Mouse (Mus musculus): Measurements from ENCODE around the gene Dnajb6. TPM values are rescaled to one million over a fixed set of nuclear protein-coding genes. Genes with fewer than 3 reads are reported as not detected.

The Dnajb6 gene
- 329 and 348 TPM in 2 replicates for polyA plus RNA-seq (2015; fragmentation: Nextera tagmentation; extraction: Ambion mirVana)

GRCm38 (mm10) chr5:29735557-29736061, at the start of gene Dnajb6, which contains the start of gene Gm5129:
Gene Dnajb6 (plus strand): TSS chr5:29735688.
Gene Gm5129 (minus strand): TSS chr5:29735936.
- under 1% methylated on average over 46 of the region's 46 CpGs for WGBS
- peak; percentile 99 for ATAC-seq
- Histone ChIP-seq H3K9me3 (ENCODE audit: control insufficient read depth, low read length) (no peaks in the 10 kb centered on the region), H3K27ac (ENCODE audit: low read length) (peak within 1 kb of the TSS; percentile 98), H3K36me3 (ENCODE audit: control insufficient read depth, insufficient read depth) (no peaks in the 10 kb centered on the region), H3K4me2 (ENCODE audit: low read length) (peak within 1 kb of the TSS; percentile 92), H3K4me3 (replicated peaks; ENCODE audit: low read length) (peak within 1 kb of the TSS; percentile 100), H3K4me1 (replicated peaks; ENCODE audit: control insufficient read depth, insufficient read depth, low read length) (peaks cover 21% of the 10 kb centered on the region), H3K27me3 (replicated peaks; ENCODE audit: control insufficient read depth, insufficient read depth, low read length) (no peaks in the 10 kb centered on the region), H3K9ac (replicated peaks; ENCODE audit: low read depth, low read length) (peak within 1 kb of the TSS; percentile 93)

GRCm38 (mm10) chr5:29687671-29688070, 47.8 kb upstream of the Dnajb6 start:
- WGBS, result 43% methylated on average over 3 of the region's 3 CpGs
- H3K27ac ChIP-seq (ENCODE audit: low read length), result no peak overlapping the region
- no peaks in the 10 kb centered on the region for H3K36me3 ChIP-seq (ENCODE audit: control insufficient read depth, insufficient read depth)
- 0 out of 2 replicates have a peak, but pooled peaks have one; percentile 40 for ATAC-seq
- H3K27me3 ChIP-seq (replicated peaks; ENCODE audit: control insufficient read depth, insufficient read depth, low read length), result no peaks in the 10 kb centered on the region
- no peak overlapping the region for H3K4me3 ChIP-seq (replicated peaks; ENCODE audit: low read length)
- H3K9ac ChIP-seq (replicated peaks; ENCODE audit: low read depth, low read length), result no peak overlapping the region
- H3K4me1 ChIP-seq (replicated peaks; ENCODE audit: control insufficient read depth, insufficient read depth, low read length), result no peaks in the 10 kb centered on the region
- H3K4me2 ChIP-seq (ENCODE audit: low read length), result no peak overlapping the region
- H3K9me3 ChIP-seq (ENCODE audit: control insufficient read depth, low read length), result no peaks in the 10 kb centered on the region

GRCm38 (mm10) chr5:29688352-29688751, 47.1 kb upstream of the Dnajb6 start:
- 61% methylated on average over 7 of the region's 7 CpGs for WGBS
- ATAC-seq, result no peak
- Histone ChIP-seq H3K36me3 (ENCODE audit: control insufficient read depth, insufficient read depth) (no peaks in the 10 kb centered on the region), H3K4me1 (replicated peaks; ENCODE audit: control insufficient read depth, insufficient read depth, low read length) (no peaks in the 10 kb centered on the region), H3K9ac (replicated peaks; ENCODE audit: low read depth, low read length) (no peak overlapping the region), H3K27ac (ENCODE audit: low read length) (no peak overlapping the region), H3K4me2 (ENCODE audit: low read length) (no peak overlapping the region), H3K4me3 (replicated peaks; ENCODE audit: low read length) (no peak overlapping the region), H3K27me3 (replicated peaks; ENCODE audit: control insufficient read depth, insufficient read depth, low read length) (no peaks in the 10 kb centered on the region), H3K9me3 (ENCODE audit: control insufficient read depth, low read length) (no peaks in the 10 kb centered on the region)

GRCm38 (mm10) chr5:29698493-29698892, 37.0 kb upstream of the Dnajb6 start:
- H3K4me1 ChIP-seq (replicated peaks; ENCODE audit: control insufficient read depth, insufficient read depth, low read length), result no peaks in the 10 kb centered on the region
- H3K9me3 ChIP-seq (ENCODE audit: control insufficient read depth, low read length), result no peaks in the 10 kb centered on the region; the same call in 1 of the 2 replicates
- no peaks in the 10 kb centered on the region for H3K36me3 ChIP-seq (ENCODE audit: control insufficient read depth, insufficient read depth)
- H3K4me3 ChIP-seq (replicated peaks; ENCODE audit: low read length), result no peak overlapping the region
- H3K27me3 ChIP-seq (replicated peaks; ENCODE audit: control insufficient read depth, insufficient read depth, low read length), result no peaks in the 10 kb centered on the region
- ATAC-seq, result no peak
- 88% methylated on average over 4 of the region's 4 CpGs for WGBS
- H3K4me2 ChIP-seq (ENCODE audit: low read length), result no peak overlapping the region
- H3K27ac ChIP-seq (ENCODE audit: low read length), result no peak overlapping the region
- H3K9ac ChIP-seq (replicated peaks; ENCODE audit: low read depth, low read length), result no peak overlapping the region

GRCm38 (mm10) chr5:29699520-29700202, 35.8 kb upstream of the Dnajb6 start:
- Histone ChIP-seq H3K4me2 (ENCODE audit: low read length) (no peak overlapping the region), H3K27me3 (replicated peaks; ENCODE audit: control insufficient read depth, insufficient read depth, low read length) (no peaks in the 10 kb centered on the region), H3K9ac (replicated peaks; ENCODE audit: low read depth, low read length) (no peak overlapping the region), H3K4me1 (replicated peaks; ENCODE audit: control insufficient read depth, insufficient read depth, low read length) (no peaks in the 10 kb centered on the region), H3K36me3 (ENCODE audit: control insufficient read depth, insufficient read depth) (no peaks in the 10 kb centered on the region), H3K9me3 (ENCODE audit: control insufficient read depth, low read length) (no peaks in the 10 kb centered on the region; the same call in 1 of the 2 replicates), H3K4me3 (replicated peaks; ENCODE audit: low read length) (no peak overlapping the region), H3K27ac (ENCODE audit: low read length) (no peak overlapping the region)
- no peak for ATAC-seq
- 91% methylated on average over 2 of the region's 2 CpGs for WGBS

- no peak for ATAC-seq
- H3K4me3 ChIP-seq (replicated peaks; ENCODE audit: low read length), result no peak overlapping the region
- no peaks in the 10 kb centered on the region for H3K4me1 ChIP-seq (replicated peaks; ENCODE audit: control insufficient read depth, insufficient read depth, low read length)
- 86% methylated on average over 4 of the region's 4 CpGs for WGBS
- H3K36me3 ChIP-seq (ENCODE audit: control insufficient read depth, insufficient read depth), result no peaks in the 10 kb centered on the region
- H3K9me3 ChIP-seq (ENCODE audit: control insufficient read depth, low read length), result no peaks in the 10 kb centered on the region
- no peaks in the 10 kb centered on the region for H3K27me3 ChIP-seq (replicated peaks; ENCODE audit: control insufficient read depth, insufficient read depth, low read length)
- no peak overlapping the region for H3K27ac ChIP-seq (ENCODE audit: low read length)
- H3K9ac ChIP-seq (replicated peaks; ENCODE audit: low read depth, low read length), result no peak overlapping the region
- H3K4me2 ChIP-seq (ENCODE audit: low read length), result no peak overlapping the region
Measured at GRCm38 (mm10) chr5:29707241-29707640, 28.2 kb upstream of the Dnajb6 start.

- WGBS, result 29% methylated on average over 5 of the region's 5 CpGs
- Histone ChIP-seq H3K9me3 (ENCODE audit: control insufficient read depth, low read length) (no peaks in the 10 kb centered on the region), H3K4me2 (ENCODE audit: low read length) (no peak overlapping the region), H3K4me1 (replicated peaks; ENCODE audit: control insufficient read depth, insufficient read depth, low read length) (no peaks in the 10 kb centered on the region), H3K9ac (replicated peaks; ENCODE audit: low read depth, low read length) (no peak overlapping the region), H3K27ac (ENCODE audit: low read length) (no peak overlapping the region), H3K36me3 (ENCODE audit: control insufficient read depth, insufficient read depth) (no peaks in the 10 kb centered on the region), H3K4me3 (replicated peaks; ENCODE audit: low read length) (no peak overlapping the region), H3K27me3 (replicated peaks; ENCODE audit: control insufficient read depth, insufficient read depth, low read length) (no peaks in the 10 kb centered on the region)
- no peak for ATAC-seq
Measured at GRCm38 (mm10) chr5:29708258-29708657, 27.2 kb upstream of the Dnajb6 start.

GRCm38 (mm10) chr5:29711631-29712030, 23.9 kb upstream of the Dnajb6 start:
- no peaks in the 10 kb centered on the region for H3K27me3 ChIP-seq (replicated peaks; ENCODE audit: control insufficient read depth, insufficient read depth, low read length)
- H3K4me2 ChIP-seq (ENCODE audit: low read length), result no peak overlapping the region
- no peaks in the 10 kb centered on the region for H3K36me3 ChIP-seq (ENCODE audit: control insufficient read depth, insufficient read depth)
- H3K4me3 ChIP-seq (replicated peaks; ENCODE audit: low read length), result no peak overlapping the region
- no peak for ATAC-seq
- H3K9me3 ChIP-seq (ENCODE audit: control insufficient read depth, low read length), result no peaks in the 10 kb centered on the region
- H3K4me1 ChIP-seq (replicated peaks; ENCODE audit: control insufficient read depth, insufficient read depth, low read length), result no peaks in the 10 kb centered on the region
- H3K27ac ChIP-seq (ENCODE audit: low read length), result no peak overlapping the region
- no peak overlapping the region for H3K9ac ChIP-seq (replicated peaks; ENCODE audit: low read depth, low read length)

GRCm38 (mm10) chr5:29712906-29713305, 22.6 kb upstream of the Dnajb6 start:
- Histone ChIP-seq H3K27ac (ENCODE audit: low read length) (no peak overlapping the region), H3K9ac (replicated peaks; ENCODE audit: low read depth, low read length) (no peak overlapping the region), H3K4me2 (ENCODE audit: low read length) (no peak overlapping the region), H3K4me1 (replicated peaks; ENCODE audit: control insufficient read depth, insufficient read depth, low read length) (no peaks in the 10 kb centered on the region), H3K9me3 (ENCODE audit: control insufficient read depth, low read length) (no peaks in the 10 kb centered on the region), H3K4me3 (replicated peaks; ENCODE audit: low read length) (no peak overlapping the region), H3K27me3 (replicated peaks; ENCODE audit: control insufficient read depth, insufficient read depth, low read length) (no peaks in the 10 kb centered on the region), H3K36me3 (ENCODE audit: control insufficient read depth, insufficient read depth) (no peaks in the 10 kb centered on the region)
- 32% methylated on average over 1 of the region's 1 CpGs for WGBS
- no peak for ATAC-seq

All from forebrain, embryonic 16.5 days (tissue).